ENCODE assay signal across 11 mouse cellular contexts in the genomic region with DNA sequence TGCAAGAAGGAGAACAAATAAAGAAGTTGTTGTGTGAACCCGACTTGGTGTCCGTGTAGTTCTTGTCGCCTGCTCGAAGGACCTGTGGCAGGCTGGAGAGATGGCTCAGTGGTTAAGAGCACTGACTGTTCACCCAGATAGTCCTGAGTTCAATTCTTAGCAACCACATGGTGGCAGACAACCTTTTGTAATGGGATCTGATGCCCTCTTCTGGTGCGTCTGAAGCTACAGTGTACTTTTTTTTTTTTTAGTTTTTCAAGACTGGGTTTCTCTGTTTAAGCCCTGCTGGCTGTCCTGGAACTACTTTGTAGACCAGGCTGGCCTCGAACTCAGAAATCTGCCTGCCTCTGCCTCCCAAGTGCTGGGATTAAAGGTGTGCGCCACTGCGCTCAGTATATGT. TPM values are rescaled to one million over a fixed set of nuclear protein-coding genes. Genes with fewer than 3 reads are reported as not detected.
A peak's percentile ranks its signal among the peaks of the same experiment; 100 is the strongest.
DNase-seq lines count a peak whose midpoint lies in the region; ATAC-seq and TF ChIP-seq lines count a peak whose summit lies in the region.
"Not testable (repeated sequence)": the region's sequence is repeated elsewhere in the genome, so short reads cannot be mapped to it uniquely, and the experiment has no call there.
"Had no signal": no experiment of that assay in that cellular context is flagged by ENCODE, and none has a peak within 500 bp of the region (broad histone marks: within the 10 kb centered on the region; RNA-seq: fewer than 3 reads in every experiment).

No protein-coding gene starts in this region.

- H3K9me3 ChIP-seq in ES-Bruce4 (replicated peaks; ENCODE audit: control insufficient read depth, insufficient read depth, low read length, poor library complexity, severe bottlenecking); ES-E14 (ENCODE audit: control insufficient read depth, insufficient read depth, low read depth, low read length); kidney, postnatal 0 days (replicated peaks; ENCODE audit: low read length); liver, embryonic 14.5 days (ENCODE audit: control insufficient read depth, low read length); midbrain, postnatal 0 days (ENCODE audit: low read length): not testable (repeated sequence)

- in situ Hi-C loops in ES-E14 (cut with MboI; ENCODE audit: low sequenced_read_pairs in 2 of 2, unreplicated experiment in 2 of 2), result loop anchor here in 1 of 2 experiments (25.0 kb wide), 2 partner anchors 372 to 747 kb away; no protein-coding TSS in a partner anchor

- not testable (repeated sequence) for H3K9ac ChIP-seq in ES-Bruce4 (ENCODE audit: low read depth, poor library complexity, severe bottlenecking); ES-E14 (ENCODE audit: insufficient read depth, low read depth, low read length, poor library complexity, severe bottlenecking); kidney, postnatal 0 days (ENCODE audit: low read depth, low read length); liver, embryonic 14.5 days (replicated peaks); midbrain, postnatal 0 days (replicated peaks; ENCODE audit: low read length, poor library complexity, severe bottlenecking)

- peak; percentile 4 for TF ChIP-seq CTCF in ES-Bruce4 (IDR thresholded peaks at IDR 0.05; ENCODE audit: low read depth, low read length)
- TF ChIP-seq CTCF in kidney, postnatal 0 days (IDR thresholded peaks at IDR 0.05; ENCODE audit: low read depth), result peak; percentile 25; the same call in 1 of the 2 replicates
- TF ChIP-seq CTCF in liver, embryonic 14.5 days (IDR thresholded peaks at IDR 0.05; ENCODE audit: low read depth), result 0 out of 2 replicates have a peak, but pooled peaks have one; percentile 12
- peak; percentile 8 for TF ChIP-seq CTCF in midbrain, postnatal 0 days (IDR thresholded peaks at IDR 0.05)

- DNase-seq in ES-E14 (ENCODE audit: low read depth, low spot score); kidney, postnatal 0 days (ENCODE audit: low spot score); liver, embryonic 14.5 days (ENCODE audit: low read depth in 3 of 3, low spot score in 3 of 3); midbrain, postnatal 0 days (ENCODE audit: low spot score): not testable (repeated sequence)
- DNase-seq in R1 (ENCODE audit: low read depth, low spot score), result peak; percentile 24
- peak; percentile 41 for DNase-seq in heart, adult 11 months

- not testable (repeated sequence) for TF ChIP-seq POLR2A in ES-Bruce4 (IDR thresholded peaks at IDR 0.05; ENCODE audit: insufficient read depth, low read length)

- TF ChIP-seq EP300 in ES-Bruce4 (IDR thresholded peaks at IDR 0.05; ENCODE audit: insufficient read depth, low read depth, low read length); liver, embryonic 14.5 days (IDR thresholded peaks at IDR 0.05; ENCODE audit: low read depth): not testable (repeated sequence)

- 95% methylated on average over 8 of the region's 8 CpGs for WGBS in kidney, postnatal 0 days
- 78% methylated on average over 8 of the region's 8 CpGs for WGBS in liver, embryonic 14.5 days (ENCODE audit: insufficient replicate concordance)
- 94% methylated on average over 8 of the region's 8 CpGs for WGBS in midbrain, postnatal 0 days

- H3K27me3 ChIP-seq in ES-Bruce4 (ENCODE audit: control insufficient read depth, insufficient read depth, low read length, poor library complexity, severe bottlenecking); kidney, postnatal 0 days (ENCODE audit: insufficient read depth, low read length); liver, embryonic 14.5 days (ENCODE audit: control insufficient read depth, insufficient read depth, low read length); midbrain, postnatal 0 days (ENCODE audit: insufficient read depth, low read length): not testable (repeated sequence)

- not testable (repeated sequence) for H3K36me3 ChIP-seq in ES-Bruce4 (ENCODE audit: control insufficient read depth, insufficient read depth, low read length, poor library complexity, severe bottlenecking); ES-E14 (ENCODE audit: control insufficient read depth, insufficient read depth, low read length, poor library complexity, severe bottlenecking); kidney, postnatal 0 days (ENCODE audit: insufficient read depth, low read length); liver, embryonic 14.5 days (replicated peaks; ENCODE audit: control insufficient read depth, insufficient read depth, low read depth); midbrain, postnatal 0 days (ENCODE audit: insufficient read depth, low read length)

- not testable (repeated sequence) for H3K27ac ChIP-seq in ES-Bruce4 (ENCODE audit: insufficient read depth, low read length); ES-E14 (ENCODE audit: insufficient read depth, low read depth, low read length, poor library complexity, severe bottlenecking); kidney, postnatal 0 days; liver, embryonic 14.5 days; midbrain, postnatal 0 days (ENCODE audit: low read depth, low read length)

- H3K4me2 ChIP-seq in kidney, postnatal 0 days (ENCODE audit: low read length); liver, embryonic 14.5 days (ENCODE audit: low read depth); midbrain, postnatal 0 days (ENCODE audit: low read depth, low read length, poor library complexity, severe bottlenecking): not testable (repeated sequence)

- not testable (repeated sequence) for H3K4me3 ChIP-seq in ES-Bruce4 (ENCODE audit: low read depth, low read length); ES-E14 (ENCODE audit: insufficient read depth in 1 of 2, low read depth in 1 of 2, low read length in 2 of 2, poor library complexity in 1 of 2, severe bottlenecking in 1 of 2); kidney, postnatal 0 days (replicated peaks; ENCODE audit: low read depth, low read length); liver, embryonic 14.5 days (ENCODE audit: insufficient read depth in 1 of 2, low read depth in 2 of 2, low read length in 2 of 2); midbrain, postnatal 0 days (ENCODE audit: low read depth, low read length)

- H3K4me1 ChIP-seq in ES-Bruce4 (ENCODE audit: control insufficient read depth, insufficient read depth, low read length); ES-E14 (ENCODE audit: control insufficient read depth in 2 of 2, insufficient read depth in 2 of 2, low read length in 2 of 2, poor library complexity in 1 of 2); kidney, postnatal 0 days (replicated peaks; ENCODE audit: insufficient read depth, low read length); liver, embryonic 14.5 days (replicated peaks; ENCODE audit: control insufficient read depth in 2 of 2, insufficient read depth in 2 of 2, low read length in 1 of 2); midbrain, postnatal 0 days (ENCODE audit: insufficient read depth, low read length): not testable (repeated sequence)

- ATAC-seq in kidney, postnatal 0 days (replicated peaks; ENCODE audit: low FRiP score, low read depth); liver, embryonic 14.5 days (ENCODE audit: insufficient read depth); midbrain, postnatal 0 days (ENCODE audit: low FRiP score): not testable (repeated sequence)

TF ChIP-seq in ES-E14, 5 proteins besides CTCF, POLR2A, EP300 and RAD21:
- 0 out of 2 replicates have a peak, but pooled peaks have one; percentile 43 for TF ChIP-seq ZNF384 (IDR thresholded peaks at IDR 0.05; ENCODE audit: low read depth, low read length)
TF ChIP-seq in ES-E14: peak in this region for 1; not testable (repeated sequence) for 4.

RNA-seq across cellular contexts. Expression of gene Usp44, which starts 21.9 kb away (rescaled TPM):
- polyA plus RNA-seq in ES-Bruce4 (2011; ENCODE audit: insufficient read depth, insufficient read length, low read depth, missing spikeins), result 16.7 and 19.2 TPM in 2 replicates
- 19.7 and 30.5 TPM in 2 replicates for total RNA-seq in ES-E14 (2012; rRNA removed)
- 0.18 and 0.34 TPM in 2 replicates for polyA plus RNA-seq in kidney, postnatal 0 days (2015; fragmentation: Nextera tagmentation; extraction: Ambion mirVana)
- polyA plus RNA-seq in liver, embryonic 14.5 days (2012; rRNA removed), result 0.98 and 1.5 TPM in 2 replicates
- polyA plus RNA-seq in liver, embryonic 14.5 days (2014; fragmentation: Nextera tagmentation; extraction: Ambion mirVana), result 1.5 and 2.2 TPM in 2 replicates
- 0.05 and 0.09 TPM in 2 replicates for total RNA-seq in midbrain, postnatal 0 days (2014; rRNA removed)
- polyA plus RNA-seq in midbrain, postnatal 0 days (2015; fragmentation: Nextera tagmentation; extraction: Ambion mirVana), result not detected in 2 replicates
- total RNA-seq: adrenal gland, adult 2 months; adrenal gland, postnatal 10 days; adrenal gland, postnatal 25 days had no signal
- polyA plus RNA-seq: adrenal gland, adult 2 months; cortical plate, adult 2 months had no signal
